Mouse (Mus musculus) layer of hippocampus, adult 9-11 months (tissue): ENCODE measurements around the gene Ppp6r3.
A peak's percentile ranks its signal among the peaks of the same experiment; 100 is the strongest.

ENCODE experiments used
- DNase-seq: peaks from one replicate; pipeline ENCODE4 v3.0.0; 2022

Gene Ppp6r3

DNA sequence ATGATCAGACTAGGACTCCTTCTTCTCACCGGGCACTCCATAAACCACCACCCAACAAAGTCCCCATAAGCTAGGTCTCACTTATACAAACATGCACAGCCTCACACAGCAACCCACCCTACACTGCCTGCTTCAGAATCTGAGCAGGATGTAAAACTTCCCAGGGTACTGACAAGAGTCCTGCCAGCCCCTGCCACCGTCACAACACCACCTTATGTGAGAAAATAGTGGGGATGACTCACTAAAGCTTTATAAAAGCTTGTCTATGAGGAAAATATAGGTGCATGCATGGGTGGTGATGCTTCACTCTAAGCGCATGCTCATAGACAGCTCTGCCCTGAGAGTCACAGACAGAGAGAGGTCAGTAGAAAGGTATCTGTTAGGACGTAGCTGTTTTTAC is 85.7 kb downstream of the Ppp6r3 start:
- no peak for DNase-seq

DNA sequence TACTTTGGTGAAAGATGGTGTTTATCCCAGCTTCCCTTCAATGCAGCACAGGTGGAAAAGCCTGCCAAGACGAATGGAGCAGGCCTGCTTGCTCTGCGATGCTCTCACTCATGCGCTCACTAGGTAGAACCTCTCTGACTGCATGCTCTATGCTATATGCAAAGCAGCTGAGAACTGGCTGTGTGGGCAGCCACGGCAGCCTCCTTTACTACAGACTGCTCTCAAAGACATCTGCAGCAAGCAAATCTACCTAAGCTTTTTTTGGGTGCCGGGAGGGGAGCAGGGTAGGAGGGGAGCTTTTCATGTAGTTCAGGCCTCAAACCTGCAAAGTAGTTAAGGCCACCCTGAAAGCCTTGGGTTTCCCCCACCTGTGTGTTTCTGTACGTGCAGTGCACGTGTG is 92.7 kb downstream of the Ppp6r3 start:
- DNase-seq: peak; percentile 22

DNA sequence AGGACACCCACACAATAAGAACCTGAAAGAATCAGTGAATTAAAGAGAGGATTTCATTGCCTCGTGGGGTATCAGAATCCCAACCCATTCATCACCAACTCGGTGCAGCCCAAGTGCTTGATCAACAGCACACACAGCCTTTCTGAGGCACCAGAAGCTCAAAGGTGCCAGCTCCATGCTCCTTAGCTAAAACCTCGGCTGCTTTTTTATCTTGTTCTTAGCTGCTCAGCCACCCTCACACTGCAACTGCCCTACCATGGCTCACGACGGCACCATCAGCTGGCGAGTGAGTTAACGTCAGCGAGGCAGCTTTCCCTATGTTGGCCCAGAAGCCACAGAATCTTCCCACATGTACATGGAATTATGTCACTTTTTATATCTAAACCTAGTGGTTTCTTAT is 95.4 kb downstream of the Ppp6r3 start:
- peak; percentile 19 for DNase-seq

DNA sequence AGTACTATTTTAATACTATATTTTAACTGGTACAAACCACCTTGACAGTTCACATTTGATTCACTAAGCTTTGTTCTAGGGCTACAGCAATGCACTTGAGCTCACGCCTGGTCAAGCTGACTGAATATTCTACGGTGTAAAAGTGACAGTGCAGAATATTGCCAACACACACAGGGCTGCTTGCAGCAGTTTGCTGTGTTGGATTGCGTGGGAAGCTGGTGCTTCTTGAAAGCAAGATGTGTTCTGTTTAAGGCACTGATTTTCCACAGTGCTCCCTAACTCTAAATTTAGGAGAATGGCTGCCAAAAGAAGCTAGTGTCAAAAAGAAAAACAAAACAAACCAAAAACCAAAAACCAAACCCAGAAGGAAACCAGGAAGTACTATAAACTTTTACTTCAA is 98.6 kb downstream of the Ppp6r3 start:
- DNase-seq: peak; percentile 36

DNA sequence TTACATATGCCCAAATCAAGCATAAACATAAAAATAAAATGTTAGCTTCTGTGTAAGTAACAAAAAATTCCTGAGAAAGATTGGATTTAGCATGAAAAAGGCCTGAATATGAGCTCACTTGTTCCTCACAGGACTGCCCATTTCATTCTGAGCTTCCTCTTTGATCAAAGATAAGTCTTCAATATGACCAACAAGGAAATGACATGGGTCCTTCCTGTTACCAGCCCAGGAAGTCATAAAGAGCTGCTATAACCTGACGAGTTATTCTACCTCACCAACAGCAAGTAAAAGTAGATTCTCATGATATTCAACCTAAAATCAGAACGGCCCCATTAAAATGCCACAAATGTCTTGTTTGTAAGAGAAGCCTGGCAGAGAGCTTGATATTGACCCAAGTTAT is 104.3 kb downstream of the Ppp6r3 start:
- no peak for DNase-seq

DNA sequence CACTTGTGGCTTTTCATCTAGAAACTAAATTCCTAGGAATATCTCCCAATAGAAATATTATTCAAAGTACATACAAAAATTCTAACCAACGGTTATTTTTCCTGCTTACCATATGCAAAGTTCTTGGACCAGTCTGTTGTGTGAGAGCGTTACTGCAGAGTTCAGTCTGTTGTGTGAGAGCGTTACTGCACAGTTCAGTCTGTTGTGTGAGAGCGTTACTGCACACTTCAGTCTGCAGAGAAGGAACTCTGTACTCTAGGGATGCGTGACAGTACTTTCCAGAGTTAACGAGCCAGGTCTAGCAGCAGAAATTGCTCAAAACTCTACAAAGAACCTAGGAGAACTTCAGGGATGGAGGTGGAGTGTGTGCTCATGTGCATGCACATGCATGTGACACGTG is 108.0 kb downstream of the Ppp6r3 start:
- peak; percentile 41 for DNase-seq

DNA sequence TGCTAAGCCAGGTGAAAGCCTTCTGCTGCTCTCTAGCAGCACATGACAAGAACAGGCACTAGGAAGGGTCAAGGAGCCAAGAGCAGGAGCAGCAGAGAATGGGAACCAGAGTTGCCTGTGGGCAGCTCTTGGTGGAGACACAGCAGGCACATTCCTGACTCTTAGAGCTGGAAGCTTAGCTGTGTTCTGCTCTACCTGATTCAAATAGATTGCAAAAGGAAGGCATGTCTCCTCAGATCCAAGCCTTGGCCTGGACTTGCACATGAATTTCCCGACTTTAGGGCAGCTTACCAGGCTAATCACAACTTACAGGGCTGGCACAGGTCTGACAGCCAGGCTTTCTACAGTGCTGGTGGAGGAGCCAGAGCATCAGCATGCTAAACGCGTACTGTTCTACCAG is 115.6 kb downstream of the Ppp6r3 start:
- no peak for DNase-seq

DNA sequence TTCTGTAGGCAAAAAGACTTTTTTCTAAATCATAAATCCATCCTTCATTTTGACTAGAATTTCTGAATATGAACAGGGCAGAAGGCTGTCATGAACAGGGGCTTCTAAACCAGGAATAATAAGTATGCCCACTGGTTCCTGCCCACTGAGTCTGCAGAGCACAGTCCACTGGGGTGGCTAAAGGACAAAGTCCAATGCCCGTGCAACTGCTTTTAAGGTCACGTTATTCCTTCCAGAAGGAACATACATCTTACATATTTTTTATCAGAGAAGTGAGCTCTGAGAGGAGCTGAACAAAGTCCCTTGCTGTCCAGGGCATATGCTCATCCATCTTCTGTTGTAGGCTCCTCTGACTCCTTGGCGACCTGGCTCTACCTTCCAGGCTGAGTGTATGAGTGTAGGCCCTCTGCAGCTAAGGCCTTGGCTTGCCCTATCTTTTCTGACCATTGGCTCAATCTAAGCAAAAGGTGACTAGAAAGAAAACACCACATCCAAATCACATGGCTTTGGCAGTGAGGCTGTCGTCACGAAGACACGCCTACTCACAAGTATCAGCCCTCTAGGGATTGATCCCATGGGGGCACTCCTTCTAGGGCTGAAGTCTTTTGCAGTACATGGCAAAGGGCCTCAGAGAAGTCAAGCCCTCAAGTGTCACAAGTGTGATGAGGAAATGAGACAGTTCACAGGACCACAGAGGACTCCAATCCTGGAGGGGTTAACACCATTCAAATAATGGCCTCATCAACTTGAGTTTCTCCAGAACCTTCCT is 117.0 kb downstream of the Ppp6r3 start:
- no peak for DNase-seq

DNA sequence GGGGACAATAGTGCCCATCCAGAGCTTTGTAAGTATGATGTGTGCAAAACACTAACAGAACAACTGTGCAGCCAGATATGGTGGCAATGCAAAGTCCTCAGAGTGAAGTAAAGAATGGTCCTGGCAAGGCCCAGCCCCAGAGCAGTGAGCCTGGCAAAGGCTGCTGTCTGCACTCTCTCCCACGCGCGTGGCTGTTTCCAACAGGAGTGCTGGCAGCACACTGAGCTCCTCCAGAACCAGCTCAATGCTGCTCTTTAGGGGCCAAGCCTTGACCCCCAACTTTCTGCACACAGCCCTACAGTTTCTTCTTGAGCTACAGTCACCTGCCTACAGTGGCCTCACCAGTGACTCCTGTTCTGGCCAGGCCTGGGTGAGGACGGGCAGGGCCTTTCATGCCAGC is 117.8 kb downstream of the Ppp6r3 start:
- no peak for DNase-seq

DNA sequence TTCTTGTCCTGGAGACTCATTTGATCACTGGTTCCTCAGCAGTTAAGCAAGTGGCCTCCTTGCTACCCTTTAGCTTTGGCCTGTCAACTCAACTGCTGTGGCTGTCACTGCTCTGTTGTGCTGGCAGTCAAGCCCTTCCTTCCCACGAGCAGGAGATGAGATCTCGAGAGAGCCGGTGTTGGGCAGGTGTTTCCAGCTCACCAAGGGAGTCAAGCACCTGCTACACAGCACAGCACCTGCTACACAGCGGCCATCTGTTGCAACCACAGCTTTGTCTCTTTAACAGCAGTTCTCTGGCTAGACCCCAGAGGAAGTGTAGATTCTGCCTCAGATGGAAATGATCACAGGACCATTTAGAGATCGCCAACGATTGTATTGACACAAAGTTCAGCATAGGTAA is 123.9 kb downstream of the Ppp6r3 start:
- DNase-seq: no peak

DNA sequence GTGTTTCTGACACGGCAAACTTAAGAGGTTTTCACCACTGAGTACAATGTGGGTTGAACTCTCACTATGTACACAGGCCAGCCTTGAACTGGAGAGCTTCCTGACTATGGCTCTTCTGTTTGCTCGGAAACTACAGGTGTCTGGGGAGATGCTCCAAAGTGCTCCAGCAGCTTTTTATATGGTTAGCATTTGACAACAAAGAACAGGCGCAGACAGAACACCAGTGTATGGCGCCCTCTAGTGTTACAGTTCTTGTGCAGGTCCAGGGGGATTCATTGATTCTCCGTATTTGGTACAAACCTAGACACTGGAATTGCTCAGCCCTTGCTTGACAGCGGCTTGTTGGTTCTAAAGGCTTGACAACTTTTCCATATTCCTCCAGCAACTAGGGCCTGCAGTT is 124.4 kb downstream of the Ppp6r3 start:
- DNase-seq: peak; percentile 72

DNA sequence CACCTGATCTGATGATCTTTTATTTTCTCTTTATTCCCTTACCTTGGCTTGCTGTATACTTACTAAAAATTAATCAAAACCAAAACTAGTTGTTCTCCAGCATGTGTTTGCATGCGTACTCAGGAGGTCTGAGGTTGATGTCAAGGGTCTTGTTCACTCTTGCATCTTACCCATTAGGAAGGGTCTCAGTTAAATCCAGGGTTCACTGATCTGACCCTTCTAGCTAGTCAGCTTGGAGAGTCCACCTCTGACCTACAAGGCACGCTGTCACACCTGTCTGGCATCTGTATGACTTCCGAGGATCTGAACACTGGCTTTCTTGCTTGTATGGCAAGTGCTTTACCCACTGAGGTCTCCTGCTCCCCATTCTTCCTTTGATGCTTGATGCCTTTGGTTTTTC is 124.8 kb downstream of the Ppp6r3 start:
- DNase-seq: no peak

DNA sequence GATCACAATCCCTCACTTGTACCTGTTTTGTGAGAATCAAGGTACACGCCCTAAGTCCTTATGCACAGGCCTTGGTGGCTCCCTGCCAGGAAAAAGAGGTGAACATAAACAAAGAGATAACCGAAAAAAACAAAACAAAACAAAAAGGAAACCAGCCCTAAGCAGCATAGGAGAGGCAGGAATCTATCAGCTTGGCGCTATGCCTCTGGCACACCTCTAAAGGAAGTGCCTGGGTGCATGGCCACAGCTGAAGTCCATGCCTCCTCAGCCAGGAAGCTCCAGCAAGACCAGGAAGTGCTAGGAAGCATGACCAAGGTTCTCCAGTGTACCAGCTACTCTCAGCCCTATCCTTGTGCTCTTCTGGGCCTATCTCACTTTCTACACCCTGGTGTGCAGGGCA is 126.3 kb downstream of the Ppp6r3 start:
- no peak for DNase-seq

DNA sequence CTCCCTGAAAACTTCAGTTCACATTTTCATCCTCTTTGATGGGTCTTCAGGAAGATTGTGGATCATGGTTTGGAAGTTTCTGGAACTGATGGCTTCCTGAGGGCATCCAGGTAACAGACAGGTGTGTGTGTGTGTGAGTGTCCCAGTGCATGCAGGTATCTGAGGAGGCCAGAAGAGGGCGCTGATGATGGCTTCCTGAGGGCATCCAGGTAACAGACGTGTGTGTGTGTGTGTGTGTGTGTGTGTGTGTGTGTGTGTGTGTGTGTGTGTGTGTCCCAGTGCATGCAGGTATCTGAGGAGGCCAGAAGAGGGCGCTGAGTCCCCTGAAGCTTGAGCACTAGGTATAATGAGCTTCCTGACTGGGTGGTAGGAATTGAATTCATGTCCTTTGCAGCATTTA is 128.2 kb downstream of the Ppp6r3 start:
- DNase-seq: no peak

DNA sequence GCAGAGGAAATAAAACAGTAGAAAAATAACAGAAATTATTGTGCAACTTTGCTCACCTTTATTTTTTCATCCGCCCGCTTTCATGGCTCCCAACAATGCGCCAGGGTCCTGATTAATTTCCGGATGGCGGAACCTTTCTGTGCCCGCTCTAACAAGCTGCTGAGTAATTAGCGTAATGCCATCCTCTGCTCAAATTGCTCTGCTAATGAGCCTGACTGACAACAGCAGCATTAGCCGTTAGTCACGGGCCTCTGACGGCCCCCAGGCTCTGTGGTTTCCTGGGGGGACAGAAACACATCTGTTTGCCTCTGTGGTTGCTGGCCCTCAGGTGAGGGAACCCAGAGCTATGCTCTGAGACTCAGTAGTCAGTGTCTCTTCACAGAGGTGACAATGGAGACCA is 134.5 kb downstream of the Ppp6r3 start:
- DNase-seq: no peak

DNA sequence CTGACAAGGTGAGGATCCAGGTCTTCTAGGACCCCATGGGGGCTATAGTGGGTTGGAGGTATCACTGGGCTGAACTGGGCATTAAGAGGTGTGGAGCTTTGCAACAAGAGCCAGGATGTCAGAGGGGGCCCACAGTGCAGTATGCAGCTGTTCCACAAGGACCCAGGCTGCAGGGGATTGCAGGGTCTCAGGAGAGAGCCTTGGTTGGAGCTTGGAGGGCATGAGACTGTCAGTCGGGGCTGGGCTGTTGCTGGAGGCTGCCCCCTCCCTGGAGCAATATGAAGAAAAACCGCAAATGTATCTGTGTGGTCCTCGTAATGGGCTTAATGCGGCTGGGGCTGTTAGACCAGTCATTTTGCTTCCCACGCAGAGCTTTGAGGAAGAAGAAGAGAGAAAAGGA is 134.9 kb downstream of the Ppp6r3 start:
- DNase-seq: no peak

DNA sequence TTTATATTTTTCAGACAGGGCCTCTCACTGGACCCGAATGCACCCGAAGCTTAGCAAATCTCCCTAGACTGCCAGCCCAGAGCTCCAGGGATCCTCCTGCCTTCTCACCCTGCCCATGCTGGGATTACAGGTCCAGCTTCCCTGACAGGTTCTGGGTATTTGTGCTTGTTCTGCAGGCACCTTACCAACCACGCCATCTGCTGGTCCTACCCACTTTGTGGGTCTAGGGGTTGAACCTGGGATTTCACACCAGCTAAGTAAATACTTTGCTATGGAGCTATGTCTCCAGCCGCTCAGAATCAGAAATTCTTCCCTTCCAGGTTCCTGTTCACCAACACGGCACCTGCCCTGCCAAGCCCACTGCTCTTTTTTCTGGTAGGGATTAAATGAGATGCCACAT is 137.6 kb downstream of the Ppp6r3 start:
- no peak for DNase-seq

DNA sequence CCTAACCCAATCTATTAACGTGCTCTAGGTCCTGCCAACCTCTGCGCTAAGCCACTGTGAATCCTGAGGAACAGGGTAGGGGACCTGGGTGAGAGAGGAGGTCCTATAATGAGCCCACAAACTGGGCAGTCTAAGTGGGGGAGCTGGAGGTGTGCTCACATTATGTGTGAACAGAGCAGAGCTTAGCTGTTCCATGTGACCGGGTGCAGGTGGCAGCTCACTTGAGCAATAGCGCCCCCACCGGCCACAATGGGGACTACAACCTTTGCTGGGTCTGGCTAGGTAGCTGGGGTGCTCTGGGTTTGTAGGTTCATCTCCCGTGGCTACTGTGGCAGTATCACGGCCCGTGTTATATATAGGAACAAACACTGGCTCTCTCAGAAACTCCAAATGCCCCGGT is 138.7 kb downstream of the Ppp6r3 start:
- no peak for DNase-seq

DNA sequence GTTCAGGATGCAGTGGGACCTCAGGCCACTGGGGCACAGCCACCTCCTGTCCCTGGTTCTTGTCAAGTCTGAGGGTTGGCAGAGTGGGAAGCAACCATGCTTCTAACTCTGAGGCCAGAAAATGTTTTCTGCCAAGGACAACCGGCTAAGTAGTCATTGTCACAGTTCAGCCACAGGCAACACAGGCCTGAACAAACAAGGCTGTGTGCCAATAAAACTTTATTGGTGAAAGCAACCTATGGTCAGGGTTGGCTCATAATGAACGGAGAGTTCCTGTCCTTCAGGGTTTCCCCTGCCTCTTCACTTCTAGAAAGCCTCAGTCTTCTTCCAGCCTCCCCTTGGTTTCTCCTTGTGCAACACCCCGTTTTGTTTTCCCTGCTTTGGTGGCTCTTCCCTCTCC is 139.7 kb downstream of the Ppp6r3 start:
- no peak for DNase-seq

DNA sequence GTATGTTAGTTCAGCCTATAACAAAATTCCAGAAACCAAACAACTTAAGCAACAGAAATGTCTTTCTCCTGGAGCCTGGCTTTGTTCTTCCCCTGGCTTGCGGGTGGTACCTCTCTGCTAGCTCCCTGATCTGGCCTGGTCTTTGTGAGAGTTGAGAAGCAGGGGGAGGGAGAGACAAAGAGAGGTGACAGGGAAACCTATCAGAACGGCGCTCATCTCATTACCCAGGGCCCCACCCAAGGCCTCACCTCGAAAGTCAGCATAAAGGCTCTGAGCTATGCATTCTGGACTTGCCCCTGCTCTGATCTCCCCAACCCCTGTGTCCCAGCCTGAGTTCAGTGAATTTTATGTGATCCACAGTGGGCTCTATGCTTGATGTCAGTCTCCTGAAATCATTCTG is 140.9 kb downstream of the Ppp6r3 start:
- DNase-seq: no peak

DNA sequence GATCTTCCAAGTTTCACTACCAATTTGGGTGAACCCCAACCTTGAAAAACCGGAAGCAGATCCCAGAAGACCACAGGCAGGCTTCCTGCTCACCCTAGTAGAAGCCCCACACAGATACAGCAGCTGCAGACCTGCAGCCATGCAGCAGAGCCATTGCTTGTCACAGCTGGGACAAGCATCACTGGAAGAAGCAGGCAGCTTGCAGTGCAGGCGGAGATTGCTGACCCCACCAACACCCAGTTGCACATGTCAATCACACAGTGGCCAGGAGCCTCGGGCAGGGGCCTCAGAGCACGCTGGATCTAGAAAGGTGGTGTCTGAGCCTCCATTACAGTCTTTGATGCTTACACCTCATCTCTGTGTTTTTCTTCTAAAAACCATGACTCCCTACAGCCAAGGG is 141.4 kb downstream of the Ppp6r3 start:
- no peak for DNase-seq

DNA sequence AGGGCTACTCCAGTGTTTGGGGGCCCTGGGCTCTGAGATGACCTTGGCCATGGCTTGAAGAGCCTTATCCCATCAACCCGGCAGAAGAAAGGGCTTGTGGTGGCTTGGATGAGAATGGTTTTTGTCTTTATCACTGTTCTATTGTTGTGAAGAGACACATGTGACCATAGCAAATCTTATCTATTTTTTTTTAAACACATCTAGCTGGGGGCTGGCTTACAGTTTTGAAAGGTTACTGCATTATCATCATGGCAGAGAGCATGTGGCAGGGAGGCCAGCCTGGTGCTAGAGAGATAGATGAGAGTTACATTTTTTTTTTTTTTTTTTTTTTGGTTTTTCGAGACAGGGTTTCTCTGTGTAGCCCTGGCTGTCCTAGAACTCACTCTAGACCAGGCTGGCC is 143.6 kb downstream of the Ppp6r3 start:
- no peak for DNase-seq

DNA sequence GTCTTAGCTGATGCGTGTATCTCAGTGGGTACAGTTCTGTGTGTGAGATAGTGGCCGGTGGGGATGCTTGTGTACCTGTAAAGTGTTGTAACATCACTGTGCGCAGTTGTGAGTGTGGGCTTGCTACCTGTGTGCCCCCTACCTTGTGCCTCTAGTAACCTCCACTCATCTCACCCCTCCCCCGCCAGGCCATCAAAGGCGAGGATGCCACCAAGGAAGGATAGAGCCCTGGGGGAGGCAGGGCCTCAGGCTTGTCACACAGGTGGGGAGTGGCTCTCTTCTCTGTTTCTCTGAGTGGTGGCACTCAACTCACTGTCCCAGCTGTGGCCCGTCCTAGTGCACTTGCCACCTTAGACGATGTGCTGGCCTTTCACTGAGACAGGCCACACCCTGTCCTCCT is 144.5 kb downstream of the Ppp6r3 start:
- no peak for DNase-seq

DNA sequence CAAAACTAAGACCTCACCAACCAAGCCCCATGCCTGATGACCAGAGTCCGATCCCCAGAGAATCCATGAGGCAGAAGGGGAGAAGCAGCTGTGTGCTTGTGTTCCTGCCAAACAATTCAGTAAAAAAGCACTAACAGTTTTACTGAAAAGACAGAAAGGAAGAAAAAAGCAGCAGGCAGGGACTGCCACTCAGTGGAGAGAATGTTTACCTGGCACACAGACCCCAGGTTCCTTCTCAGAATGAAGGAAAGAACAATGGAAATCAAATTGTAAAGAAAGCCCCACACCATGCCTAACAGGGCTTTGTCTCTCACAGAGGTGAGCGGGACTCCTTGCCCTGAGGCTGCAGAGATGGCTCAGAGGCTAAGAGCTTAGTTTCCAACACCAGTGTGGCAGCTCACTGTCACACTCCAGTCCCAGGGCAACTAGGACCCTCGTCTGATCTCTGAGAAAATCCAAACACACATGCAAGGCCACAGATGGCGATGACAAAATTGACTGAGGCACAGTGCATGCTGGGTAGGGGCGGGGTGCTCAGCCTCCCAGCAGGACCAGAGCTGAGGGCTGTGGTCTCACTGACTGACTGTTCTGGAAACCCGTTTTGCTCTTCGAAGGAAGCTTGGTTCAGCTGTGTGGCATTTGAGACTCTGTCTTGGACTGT is 146.3 kb downstream of the Ppp6r3 start:
- no peak for DNase-seq
